Mouse (Mus musculus): ENCODE measurements around the gene Sfmbt1.
"Not testable (repeated sequence)": the region's sequence is repeated elsewhere in the genome, so short reads cannot be mapped to it uniquely, and the experiment has no call there.

The Sfmbt1 gene

DNA sequence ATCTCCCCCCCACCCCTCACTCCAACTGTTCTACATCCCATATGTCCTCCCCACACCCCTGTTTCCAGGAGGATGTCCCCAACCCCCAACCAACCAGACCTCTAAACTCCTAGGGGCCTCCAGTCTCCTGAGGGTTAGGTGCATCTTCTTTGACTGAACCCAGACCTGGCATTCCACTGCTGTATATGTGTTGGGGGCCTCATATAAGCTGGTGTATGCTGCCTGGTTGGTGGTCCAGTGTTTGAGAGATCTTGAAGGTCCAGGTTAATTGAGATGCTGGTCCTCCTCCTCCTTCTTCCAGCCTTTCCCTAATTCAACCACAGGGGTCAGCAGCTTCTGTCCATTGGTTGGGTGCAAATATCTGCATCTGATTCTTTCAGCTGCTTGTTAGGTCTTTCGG, 4.0 kb downstream of the Sfmbt1 start:
- not testable (repeated sequence) for DNase-seq

DNA sequence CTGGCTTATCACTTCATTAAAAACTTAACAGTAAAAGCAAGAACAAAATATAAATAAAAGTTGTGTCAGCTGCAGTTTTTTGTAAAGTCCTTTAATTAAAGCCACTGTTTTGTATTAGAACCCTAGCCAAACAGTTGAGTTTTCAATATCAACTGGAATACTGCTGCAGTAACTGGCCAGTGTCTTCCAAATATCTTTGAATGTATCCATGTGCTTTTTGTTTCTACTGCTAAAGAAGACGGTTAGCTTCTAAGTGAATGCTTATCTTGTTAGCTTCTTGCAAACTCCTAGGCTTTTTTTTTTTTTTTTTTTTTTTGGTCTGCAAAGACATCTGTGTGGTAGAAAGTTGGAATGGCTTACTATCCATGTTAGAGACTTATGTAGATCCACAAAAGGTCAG, 4.9 kb downstream of the Sfmbt1 start:
- DNase-seq, result no peak

DNA sequence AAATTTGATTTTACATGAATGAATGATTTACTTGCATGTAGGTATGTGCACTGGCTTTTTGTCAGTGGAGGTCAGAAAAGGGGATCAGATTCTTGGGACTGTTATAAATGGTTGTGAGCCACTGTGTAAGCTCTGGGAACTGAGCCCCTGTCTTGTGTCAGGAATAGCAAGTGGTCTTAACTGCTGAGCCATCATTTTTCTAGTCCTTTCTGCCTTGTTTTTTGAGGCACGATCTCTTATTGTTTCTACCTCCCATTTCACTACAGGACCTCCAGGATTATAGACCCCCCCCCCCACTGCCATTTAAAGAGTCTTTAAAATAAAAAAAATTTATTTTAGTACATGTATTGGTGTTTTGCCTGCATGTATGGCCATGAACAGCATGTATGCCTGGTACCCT, 7.2 kb downstream of the Sfmbt1 start:
- DNase-seq, result no peak

DNA sequence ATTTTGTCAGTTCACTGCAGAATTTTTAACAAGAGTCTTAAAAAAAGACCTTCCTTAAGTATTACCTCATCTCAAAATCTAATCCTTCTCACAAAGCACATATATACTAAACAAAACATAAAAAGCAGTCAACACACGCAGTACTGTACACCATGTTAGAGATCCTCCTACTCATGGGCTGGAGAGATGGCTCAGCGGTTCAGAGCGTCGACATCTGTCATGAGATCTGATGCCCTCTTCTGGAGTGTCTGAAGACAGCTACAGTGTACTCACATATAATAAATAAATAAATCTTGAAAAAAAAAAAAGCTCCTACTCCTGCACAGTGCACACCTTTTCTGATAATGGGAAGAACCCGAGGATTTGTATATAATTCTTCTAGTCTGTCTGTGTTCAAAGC, 7.8 kb downstream of the Sfmbt1 start:
- DNase-seq, result no peak

DNA sequence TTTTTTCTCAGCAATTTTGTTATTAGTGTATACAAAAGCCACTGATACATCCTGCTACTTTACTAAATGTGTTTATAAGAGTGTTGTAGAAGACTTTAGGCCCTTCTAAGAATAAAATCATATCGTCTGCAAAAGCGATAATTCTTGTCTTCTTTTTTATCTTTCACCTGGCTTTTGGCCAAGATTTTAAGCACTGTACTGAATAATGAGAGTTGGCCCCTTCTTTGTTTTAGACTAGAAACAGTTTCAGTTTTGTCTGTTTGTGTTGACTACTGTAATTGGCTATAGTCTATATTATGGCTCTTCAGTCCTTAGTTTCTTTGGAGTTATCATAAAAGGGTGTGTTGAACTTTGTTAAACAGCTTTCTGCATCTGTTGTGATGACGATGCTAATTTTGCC, 17.2 kb downstream of the Sfmbt1 start:
- no peak for DNase-seq

DNA sequence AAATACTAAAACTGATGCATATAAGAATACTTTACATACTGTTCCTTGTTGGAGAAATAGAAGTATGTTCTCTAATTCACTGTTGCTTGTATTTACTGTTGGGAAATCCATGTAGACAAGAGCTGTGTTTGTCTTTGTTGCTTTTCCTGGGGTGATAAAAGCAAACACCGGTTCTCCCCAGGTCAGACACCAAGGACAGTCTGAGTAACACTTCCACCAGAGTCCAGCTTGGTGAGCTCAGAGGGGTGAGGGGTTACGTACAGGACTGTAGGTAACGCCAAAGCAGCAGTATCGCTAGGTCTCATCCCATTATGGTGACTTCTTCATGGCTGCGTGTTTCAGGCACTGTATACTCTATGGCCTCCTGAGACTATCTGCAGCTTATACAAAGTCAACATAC, 20.0 kb downstream of the Sfmbt1 start:
- DNase-seq, result no peak

DNA sequence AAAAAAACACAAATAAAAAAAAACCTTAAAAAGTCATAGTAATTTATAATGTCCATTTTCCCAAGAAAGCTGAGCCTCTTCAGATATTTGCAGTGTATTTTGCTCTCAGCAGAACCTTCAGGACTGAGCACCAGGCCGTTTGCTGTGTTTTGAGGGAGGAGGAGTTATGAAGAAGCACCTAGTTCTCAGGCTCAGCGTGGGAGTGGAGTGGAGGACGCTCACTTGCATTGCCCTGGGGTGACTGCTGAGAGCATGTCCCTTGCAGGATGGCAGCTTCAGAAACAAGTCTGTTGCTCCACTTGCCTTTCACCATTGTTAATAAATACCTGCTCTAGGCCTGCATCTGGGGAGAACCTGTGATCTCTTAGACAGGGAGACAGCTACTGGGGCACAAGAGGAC, 21.2 kb downstream of the Sfmbt1 start:
- DNase-seq, result no peak

DNA sequence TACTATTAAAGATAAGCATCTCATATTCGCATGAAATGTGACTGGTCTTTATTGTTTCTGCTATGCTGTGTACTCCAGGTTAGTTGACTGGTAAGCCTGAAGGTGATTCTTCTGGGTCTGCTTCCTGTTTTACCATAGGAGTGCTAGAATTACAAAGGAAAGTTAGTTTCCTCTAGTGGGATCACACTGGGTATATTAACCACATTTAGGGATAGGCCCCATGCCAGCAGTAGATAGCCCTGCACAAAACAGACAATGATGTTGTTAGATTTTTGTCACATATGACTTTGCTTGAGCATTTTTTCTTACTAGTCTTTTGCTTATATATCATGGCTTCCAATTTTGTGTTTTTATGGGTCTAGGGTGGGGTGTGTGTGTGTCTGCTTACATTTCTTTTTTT, 21.8 kb downstream of the Sfmbt1 start:
- DNase-seq, result no peak

DNA sequence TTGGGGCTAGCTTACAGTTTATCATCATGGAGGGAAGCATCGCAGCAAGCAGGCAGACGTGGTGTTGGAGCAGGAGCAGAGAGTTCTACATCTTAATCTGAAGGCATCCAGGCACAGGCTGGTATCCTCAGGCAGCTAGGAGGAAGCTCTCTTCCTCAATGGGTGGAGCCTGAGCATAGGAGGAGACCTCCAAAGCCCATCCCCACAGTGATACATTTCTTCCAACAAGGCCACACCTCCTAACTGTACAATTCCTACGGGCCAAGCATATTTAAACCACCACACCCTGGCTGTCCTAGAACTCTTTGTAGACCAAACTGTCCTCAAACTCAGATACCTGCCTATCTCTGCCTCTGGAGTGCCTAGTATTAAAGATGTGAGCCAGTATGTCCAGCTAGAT, 29.2 kb downstream of the Sfmbt1 start:
- no peak for DNase-seq

DNA sequence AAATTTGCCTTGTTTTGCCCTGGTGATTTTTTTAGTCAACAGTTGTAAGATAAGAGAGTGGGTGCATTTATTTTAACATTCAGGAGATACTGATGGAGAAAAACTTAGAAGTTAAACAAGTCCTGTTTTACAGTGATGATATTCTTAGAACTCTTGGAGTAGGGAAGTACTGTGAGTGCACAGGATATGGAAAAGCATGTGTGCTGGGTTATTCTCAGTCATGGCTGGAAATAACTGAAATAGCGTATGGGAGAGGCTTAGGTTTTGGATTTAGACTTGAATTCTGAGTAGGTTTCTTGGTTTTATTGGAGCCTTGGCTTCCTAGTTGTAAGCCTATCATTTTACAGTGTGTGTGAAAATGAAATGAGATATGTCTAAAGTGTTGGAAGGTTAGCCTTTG, 31.5 kb downstream of the Sfmbt1 start:
- no peak for DNase-seq

DNA sequence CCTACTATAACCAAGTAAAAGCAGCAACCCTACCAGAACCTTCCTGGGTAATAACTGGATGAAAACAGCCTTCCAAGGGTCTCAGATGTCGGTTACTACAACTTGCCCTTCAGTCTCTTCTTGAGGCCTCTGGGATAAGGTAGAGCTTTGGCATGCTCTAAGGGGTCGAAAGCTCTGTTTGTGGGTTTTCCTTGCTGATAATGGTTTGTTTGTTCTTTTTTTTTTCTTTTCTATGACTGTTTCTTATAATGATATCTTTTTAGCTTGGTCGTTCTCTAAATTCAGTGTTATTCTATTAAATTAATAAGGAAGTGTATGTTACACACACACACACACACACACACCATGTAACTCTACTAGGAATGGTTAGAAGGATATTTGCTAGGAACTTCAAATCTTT, 42.6 kb downstream of the Sfmbt1 start:
- no peak for DNase-seq

DNA sequence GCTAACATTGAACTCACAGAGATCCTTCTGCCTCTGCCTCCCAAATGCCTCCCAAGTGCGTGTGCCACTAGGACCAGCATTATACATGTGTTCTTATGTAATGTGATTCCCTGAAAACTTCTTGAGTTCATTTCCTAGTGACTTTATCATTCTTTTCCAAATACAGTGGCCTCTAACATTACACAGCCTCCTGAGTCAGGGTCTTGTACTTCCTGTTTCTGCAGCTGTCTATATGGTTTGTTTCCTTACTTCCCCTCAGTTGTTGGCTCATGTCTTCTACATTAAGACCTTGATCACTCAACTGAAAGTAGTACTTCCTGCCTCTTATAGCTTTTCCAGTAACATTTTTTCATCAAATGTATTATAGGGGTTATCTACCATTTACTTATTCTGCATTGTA, 46.6 kb downstream of the Sfmbt1 start:
- no peak for DNase-seq

DNA sequence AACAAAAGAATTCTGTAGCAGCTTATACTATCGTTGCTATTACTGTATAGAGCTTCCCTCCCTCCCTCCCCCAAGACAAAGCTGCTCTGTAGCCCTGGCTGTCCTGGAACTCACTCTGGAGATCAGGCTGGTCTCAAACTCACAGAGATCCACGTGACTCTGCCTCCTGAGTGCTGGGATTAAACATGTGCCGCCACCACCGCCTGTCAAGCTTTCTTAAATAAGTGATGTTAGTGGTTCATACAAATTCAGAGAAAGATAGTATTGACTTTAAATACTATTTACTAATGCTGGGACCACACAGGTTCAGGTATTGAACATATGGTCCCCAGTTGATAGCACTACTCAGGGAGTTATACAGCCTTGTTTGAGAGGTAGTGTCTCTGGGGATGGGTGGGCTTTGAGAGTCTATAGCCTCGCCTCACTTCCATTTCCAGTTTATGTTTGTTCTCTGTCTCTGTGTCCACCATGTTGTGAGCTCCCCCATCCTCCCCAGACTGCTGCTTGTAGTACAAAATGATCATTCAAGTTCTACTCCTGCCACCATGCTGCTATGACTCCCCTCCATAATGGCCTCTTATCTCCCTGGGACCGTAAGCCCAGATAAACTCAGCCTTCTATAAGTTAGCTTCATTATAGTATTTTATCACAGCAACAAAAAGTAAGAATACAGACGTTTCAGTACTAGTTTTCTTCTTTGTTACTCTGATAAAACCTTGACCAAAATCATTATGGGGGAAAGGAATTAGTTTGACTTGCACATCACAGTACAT, 47.7 kb downstream of the Sfmbt1 start:
- DNase-seq, result no peak

DNA sequence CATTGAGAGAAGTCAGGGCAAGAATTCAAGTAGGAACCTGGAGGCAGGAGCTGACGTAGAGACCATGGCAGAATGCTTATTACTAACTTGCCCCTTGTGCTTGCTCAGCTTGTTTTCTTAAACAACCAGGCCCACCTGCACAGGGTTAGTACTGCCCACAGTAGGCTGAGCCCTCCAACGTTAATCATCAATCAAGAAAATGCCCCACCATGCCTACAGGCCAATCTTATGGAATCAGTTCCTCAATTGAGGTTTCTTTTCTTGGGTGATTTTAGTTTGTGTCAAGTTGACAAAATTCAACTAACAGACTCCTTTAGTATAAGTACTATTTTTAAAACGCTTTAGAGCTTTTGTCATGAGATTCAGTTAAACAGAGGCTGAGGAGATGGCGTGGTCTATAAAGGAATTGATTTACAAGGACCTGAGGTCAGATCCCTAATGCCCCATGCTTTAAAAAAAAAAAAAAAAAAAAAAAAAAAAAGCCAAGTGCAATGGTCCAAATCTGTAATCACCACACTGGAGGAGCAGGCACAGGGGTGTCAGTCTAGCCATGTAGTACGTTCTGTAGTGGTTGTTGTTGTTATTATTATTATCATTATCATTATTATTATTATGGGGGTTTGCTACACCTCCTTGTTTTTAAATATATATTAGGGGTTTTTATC, 48.4 kb downstream of the Sfmbt1 start:
- no peak for DNase-seq

DNA sequence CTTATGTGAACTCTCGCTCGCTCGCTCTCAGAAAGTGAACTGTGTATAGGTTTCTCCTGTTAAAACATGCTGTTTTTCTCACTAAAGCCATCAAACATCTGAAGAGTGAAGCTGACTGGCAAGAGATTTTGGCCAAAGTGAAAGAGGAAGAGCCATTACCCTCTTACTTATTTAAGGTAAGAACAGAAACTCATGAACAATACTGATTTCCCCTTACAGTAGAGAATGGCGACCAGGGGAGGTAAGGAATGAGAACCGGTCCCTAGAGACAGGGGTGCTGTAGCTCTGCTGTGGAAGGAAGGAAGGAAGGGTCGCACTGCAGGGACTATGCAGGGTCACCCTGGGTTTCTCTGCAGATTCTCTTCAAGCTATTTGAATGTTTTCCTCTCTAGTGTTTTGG, 70.0 kb downstream of the Sfmbt1 start:
- no peak for DNase-seq

DNA sequence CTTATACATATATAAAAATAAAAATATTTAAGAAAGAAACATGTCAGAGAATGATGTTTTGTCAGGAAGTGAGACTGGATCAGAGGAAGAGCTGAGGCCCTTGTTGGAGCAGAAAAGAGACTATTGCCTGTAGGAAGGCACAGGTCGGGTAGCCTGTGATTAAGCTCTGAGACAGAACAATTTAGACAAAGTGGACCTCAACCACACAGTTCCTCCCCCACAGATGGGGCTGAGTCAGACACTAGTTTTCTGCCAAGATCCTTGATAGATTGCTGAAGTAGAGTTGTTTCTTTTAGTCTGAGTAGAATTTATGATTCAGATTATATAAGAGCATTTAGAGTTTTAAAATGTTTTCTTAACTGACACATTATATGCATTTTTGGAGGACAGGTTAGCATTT, 74.8 kb downstream of the Sfmbt1 start:
- no peak for DNase-seq

DNA sequence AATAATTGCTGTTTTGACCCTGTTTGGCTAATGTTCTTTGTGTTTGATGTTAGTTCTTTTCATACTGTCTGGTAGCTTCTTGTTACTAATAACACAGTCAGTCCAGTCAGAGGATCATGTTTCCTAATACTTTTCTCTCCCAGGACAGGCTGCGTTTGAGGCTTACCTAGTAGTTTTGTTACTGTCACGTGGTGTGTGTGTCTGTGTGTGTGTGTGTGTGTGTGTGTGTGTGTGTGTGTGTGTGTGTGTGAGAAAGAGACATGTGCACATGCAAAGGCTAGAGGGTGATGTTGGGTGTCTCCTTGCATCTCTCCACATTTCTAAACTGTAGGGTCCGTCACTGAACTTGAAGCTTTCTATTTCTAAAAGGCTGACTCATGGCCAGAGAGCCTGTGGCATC, 78.2 kb downstream of the Sfmbt1 start:
- DNase-seq, result no peak

DNA sequence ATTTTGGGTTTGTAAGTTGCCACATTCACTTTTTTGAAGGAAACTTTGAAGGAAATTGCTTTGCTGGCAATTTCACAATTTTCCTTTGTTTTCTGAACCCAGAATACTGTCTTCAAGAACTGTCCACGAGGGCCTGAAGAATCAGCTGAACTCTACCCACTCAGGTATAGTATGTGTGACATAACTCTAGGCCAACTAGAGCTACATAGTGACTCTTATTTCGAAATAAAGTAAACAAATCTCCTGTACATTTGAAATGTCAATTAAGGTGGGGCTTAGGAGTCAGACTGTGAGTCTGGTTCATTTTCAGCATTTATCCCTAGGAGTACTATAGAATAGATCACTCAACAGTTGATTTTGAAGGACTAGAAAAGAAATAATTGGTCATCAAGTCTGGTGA, 87.1 kb downstream of the Sfmbt1 start:
- no peak for DNase-seq

DNA sequence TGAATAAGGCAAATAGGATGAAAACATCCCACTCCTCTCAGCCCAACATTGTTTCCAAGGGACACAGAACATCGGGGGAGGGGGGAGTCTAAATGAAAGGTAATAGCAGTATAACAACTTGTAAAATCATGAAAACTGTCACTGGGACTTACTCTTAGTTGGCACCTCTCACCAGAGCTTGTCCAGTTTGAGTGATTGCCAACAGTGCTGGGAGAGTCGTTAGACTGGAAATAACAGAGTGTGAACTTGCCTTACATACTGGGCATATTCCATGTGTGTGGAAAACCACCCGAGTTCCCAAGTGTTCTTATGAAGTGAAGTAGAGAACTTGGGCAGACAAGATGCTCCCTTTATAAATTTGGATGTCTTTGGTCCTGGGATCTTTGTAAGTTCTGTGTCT, 106.5 kb downstream of the Sfmbt1 start:
- no peak for DNase-seq

DNA sequence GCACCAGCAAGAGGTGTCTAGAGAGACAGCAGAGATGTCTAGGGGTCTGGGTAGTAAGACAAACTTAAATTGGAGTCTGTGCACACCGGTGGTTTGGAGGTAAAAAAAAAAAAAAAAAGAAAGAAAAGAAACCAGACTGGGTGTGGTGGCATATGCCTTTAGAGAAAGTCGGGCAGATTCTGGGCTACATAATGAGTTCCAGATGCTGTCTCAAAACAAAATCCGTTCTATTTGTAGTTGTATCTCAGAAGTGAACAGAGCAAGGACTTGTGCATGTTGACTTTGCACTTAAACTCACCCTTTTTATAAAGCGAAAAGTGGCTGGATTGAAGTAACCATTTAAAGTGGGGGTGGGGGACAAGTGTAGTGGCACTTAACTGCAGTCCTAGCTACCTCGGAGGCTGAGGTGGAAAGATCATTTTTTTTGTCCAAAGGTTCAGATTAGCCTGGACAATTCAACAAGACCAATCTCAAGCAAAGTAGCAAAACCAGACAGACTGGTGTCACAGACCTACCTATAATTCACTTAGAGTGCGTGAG, 109.9 kb downstream of the Sfmbt1 start:
- no peak for DNase-seq

DNA sequence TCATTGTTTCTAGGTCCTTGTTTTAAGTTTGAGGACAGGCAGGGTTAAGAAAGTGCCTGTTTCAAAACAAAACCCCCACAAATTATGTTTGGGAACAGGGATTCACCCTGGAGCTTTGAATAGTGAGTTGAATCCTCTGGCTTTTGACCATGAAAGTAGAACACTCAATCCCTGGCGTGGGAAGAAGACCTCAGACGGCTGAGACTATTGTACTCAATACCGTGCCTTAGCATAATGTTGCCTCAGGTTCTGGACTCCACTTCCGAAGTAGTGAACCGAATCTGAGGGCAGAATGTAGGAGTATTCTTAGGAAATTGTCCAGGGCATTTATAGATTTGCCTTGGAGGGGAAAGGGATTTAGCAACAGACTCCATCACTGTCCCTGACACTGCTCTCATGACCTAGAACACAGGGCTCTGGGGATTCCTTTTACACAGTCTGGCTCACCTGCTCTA, 110.4 kb downstream of the Sfmbt1 start:
- DNase-seq, result no peak

DNA sequence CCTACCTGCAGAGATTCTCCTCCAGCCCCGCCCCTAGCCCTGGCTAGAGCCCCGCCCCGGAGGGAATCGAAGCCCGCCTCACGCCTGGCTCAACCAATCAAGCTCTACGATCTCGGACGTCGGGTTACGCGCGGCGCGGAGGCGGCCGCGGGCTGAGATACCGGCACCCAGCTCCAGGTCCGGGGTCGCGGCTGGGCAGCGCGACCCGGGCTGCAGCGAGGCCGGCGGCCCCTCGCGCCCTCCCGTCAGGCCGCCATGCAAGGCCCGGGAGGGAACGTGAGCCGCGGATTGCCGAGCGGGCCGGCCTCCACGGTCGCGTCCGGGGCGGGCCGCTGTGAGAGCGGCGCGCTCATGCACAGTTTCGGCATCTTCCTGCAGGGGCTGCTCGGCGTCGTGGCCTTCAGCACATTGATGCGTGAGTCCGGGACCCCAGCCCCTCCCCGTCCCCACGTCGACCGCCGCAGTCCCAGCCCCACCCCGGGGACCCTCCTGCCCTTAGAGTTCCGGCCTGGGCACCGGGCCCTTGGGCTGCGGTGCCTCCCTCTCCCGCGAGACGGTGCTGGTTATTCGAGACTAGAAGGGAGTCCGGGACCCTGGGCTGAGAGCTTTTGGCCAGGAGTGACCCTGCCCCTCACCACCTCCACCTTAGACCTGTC, 111.0 kb downstream of the Sfmbt1 start, which contains the start of gene Tmem110:
Gene Tmem110 (plus strand): TSS at position 115 of the 656 bp plus-strand sequence.
- DNase-seq, result peak; percentile 92

DNA sequence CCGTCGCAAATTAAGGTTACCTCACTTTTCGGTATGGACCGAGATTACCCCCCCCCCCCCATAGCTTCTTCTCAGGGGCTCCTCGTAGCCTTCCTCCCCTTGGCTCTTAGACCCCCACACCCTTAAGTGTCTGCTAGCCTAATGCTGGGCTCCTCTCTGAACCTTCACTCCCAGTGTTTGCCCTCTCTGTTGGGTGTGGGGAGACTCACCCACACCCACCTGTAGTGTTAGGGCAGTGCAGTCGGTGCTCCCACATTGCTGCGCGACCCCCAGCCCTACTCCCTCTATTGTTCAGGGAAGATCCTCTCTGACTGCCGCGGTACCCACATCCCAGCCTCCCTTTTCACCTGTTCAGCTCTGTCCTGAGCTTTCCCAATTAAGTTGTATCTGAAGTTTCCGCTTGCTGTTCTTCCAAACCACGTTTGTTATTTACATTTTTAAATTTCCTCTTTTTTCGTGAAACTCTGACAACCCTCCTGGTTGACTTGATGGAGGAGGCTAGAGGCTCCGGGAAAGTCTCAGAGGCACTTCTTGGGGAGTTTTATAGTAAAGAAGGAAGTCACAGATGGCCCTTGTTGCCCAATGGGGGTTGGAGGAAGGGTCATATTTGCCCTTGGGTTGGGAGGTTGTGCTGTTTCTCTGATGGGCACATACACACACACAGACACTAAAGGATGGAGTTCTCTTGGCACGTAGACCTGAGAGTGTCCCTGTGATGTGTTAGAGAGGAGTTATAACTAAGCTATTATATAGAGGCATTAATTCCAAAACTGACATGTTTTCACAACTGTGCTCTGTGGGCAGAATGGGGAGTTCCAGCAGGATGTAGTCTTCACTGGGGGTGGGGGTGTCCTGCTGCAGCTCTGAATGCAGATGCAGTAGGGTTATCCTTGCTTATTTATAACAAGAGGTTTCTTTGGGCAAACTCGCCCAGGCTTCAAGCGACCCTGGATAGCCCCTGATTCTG, 111.8 kb downstream of the Sfmbt1 start:
- no peak for DNase-seq

Measured in lung, postnatal 4 days (tissue).